Mouse (Mus musculus): ENCODE measurements around the gene Aebp2.
"Not testable (repeated sequence)": the region's sequence is repeated elsewhere in the genome, so short reads cannot be mapped to it uniquely, and the experiment has no call there.

Gene Aebp2
- long read RNA-seq, experiment 1, partial matches to known transcripts: 1 of 4 reads
- long read RNA-seq, experiment 1, other reads (novel, unspliced or antisense): 3 of 4 reads
- long read RNA-seq, experiment 2, partial matches to known transcripts: 1 of 4 reads
- long read RNA-seq, experiment 2, other reads (novel, unspliced or antisense): 3 of 4 reads

GRCm38 (mm10) chr6:140622391-140623225 is at the start of gene Aebp2:
Gene Aebp2, plus strand, starts transcription at chr6:140622663.
- intact Hi-C loops (cut with DNase I): no loop called here

- intact Hi-C loops (cut with DNase I): no loop called here
These were observed 47.5 kb upstream of the Aebp2 start for GRCm38 (mm10) chr6:140574943-140575342.

- intact Hi-C loops (cut with DNase I): no loop called here
These were observed 46.3 kb upstream of the Aebp2 start for GRCm38 (mm10) chr6:140576133-140576532.

DNA sequence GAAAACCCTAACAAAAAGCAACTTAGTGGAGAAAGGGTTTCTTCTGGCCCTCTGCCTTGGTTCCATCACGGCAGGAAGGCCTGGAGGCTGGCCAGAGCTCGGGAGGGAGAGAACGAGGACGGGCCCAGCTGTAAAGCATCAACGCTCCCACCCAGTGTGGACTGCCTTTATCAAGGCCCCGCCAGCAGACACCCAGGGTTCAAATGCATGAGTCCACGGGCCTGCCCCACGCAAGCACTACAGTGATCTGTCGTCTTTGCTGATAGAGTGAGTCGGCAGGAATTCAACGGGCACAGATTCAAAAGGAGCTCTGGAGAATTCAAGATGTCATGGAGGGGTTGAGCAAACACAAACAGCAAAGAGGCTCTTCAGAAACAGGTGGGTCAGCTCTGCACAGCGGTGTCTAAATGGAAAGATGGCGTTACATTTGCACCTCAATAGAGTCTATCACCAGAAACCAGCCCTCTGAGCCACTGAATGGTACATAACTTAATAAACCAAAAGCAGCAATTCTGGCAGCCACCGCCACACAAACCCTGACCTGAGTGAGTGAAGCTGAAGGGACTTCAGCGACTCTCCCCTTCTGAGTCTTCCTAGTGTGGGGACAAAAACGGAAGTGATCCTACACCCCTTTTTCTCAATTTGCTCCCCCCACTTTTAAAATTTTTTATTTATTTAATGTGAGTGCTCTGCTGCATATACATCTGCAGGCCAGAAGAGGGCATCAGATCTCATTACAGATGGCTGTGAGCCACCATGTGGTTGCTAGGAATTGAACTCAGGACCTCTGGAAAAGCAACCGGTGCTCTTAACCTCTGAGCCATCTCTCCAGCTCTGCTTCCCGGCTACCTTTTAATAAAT is 45.3 kb upstream of the Aebp2 start:
- intact Hi-C loops (cut with DNase I): no loop called here

- intact Hi-C loops (cut with DNase I): no loop called here
These were observed 44.7 kb upstream of the Aebp2 start for GRCm38 (mm10) chr6:140577822-140578170.

DNA sequence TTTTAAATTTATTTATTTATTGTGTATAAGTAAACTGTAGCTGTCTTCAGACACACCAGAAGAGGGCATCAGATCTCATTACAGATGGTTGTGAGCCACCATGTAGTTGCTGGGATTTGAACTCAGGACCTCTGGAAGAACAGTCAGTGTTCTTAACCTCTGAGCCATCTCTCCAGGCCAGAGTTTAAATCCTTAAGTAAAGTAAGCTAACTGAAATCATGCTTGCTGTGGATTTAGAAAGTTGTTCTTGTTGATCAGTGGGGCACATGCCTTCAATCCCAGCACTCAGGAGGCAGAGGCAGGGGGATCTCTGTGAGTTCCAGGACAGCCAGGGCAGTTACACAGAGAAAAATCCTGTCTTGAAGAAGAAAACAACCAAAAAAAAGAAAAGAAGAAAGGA is 43.5 kb upstream of the Aebp2 start:
- intact Hi-C loops (cut with DNase I): not testable (repeated sequence)

- intact Hi-C loops (cut with DNase I): no loop called here
These were observed 42.3 kb upstream of the Aebp2 start for GRCm38 (mm10) chr6:140580170-140580569.

DNA sequence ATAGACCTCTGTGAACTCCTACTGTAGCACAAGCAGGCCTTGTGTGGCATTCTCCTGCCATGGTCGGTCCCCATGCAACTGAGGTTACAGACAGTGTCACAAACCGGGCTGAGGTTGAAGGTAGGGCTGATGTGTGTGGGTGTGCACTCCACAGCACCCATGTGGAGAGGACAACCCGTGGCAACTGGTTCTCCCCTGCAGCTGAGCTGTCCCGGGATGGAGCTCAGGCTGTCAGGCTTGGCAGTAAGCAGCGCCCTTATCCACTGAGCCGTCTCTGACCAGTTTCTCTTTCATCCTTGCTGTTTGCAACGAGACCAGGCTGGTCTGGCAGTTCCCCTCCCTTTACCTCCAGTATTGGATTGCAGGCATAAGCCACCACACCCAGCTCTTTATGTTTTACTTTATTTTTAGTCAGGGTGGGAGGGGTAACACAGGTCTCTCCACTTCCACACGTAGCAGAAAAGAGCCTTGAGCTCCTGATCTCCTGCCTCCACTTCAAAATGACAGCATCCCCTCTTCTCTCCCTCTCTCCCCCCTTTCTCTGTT is 35.7 kb upstream of the Aebp2 start:
- intact Hi-C loops (cut with DNase I): no loop called here

DNA sequence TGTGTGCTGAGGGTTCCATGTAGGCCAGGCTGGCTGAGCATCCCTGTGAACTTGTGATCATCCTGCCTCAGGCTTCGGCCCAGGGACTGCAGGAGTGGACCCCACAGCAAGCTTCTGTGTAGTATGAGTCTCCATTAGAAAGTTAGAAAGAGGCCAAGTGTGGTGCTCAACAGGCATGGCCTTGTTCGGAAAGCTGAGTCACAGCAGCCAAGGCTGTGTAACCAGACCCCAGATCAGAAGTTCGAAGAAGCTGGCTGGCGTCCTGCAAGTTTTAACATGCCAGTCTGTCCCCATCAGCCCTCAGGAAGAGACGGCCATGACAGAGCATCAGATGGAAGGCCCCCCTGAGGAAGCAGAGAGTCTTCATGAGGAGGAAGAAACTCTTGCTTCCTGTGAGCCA is 31.1 kb upstream of the Aebp2 start:
- intact Hi-C loops (cut with DNase I): no loop called here

GRCm38 (mm10) chr6:140592713-140593112 is 29.8 kb upstream of the Aebp2 start:
- intact Hi-C loops (cut with DNase I): no loop called here

DNA sequence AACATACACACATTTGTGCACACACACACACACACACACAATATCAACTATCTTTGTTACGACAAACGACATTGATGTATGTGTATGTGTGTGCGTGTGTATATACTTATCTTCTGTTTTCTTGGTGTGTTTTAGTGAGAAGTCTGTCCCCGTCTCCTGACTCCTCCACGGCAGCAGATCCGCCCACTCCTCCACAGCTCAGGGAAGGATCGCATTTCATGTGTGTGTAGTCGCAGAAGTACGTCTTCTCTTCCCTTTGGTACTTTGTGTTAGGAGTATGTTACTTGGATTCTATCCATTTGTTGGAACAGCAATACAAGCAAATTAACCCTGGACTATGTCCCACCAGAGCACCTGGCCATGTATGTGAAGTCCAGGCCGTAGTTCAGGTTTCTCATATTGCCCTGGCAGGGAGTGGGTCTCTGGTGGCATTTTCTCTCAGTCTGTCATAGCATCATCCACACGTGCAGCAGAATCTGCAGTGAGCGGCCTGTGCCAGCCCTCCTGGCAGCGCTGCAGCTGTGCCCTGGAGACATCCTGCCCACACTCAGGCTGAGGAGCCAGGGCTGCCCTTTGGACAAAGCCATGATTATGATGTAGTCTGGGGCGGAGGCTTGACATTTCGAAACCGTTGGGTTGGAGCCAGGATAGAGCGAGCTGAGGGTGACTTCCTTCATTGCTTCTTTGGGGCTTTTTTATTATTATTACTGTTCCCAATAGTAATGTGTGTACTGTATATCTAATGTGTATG is 28.9 kb upstream of the Aebp2 start:
- intact Hi-C loops (cut with DNase I): no loop called here

DNA sequence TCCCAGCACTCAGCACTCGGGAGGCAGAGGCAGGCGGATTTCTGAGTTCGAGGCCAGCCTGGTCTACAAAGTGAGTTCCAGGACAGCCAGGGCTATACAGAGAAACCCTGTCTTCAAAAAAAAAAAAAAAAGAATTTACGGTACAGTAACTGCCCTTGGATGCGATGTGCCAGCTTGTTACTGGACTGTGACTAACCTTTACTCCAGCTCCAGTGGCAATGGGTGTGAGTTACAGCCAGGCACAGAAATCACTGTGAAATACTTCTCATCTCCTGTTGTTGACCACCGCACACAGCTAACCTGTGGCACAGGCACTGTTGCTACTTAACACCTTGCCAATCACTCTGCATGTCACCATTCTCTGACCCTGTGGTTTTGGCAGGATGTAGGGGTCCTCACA is 26.9 kb upstream of the Aebp2 start:
- intact Hi-C loops (cut with DNase I): not testable (repeated sequence)

- intact Hi-C loops (cut with DNase I): no loop called here
These were observed 24.8 kb upstream of the Aebp2 start for GRCm38 (mm10) chr6:140597381-140598329.

DNA sequence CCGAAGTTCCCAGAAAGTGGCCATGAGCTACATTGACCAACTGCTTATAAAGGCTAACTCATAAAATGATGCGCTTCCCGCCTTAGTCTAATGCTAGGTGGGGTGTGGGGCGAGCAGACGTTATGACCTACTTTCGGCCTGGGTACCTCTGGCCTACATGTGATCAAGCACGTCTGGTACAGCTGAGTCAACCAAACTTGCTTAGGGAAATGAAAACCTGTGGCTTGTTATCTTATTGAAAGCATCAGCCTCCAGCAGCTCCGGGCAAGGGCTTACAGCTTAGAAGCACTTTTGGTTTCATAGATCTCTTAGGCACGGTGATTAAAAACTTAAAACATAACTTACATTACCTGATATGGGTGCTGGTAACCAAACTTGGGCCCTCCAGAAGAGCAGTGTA is 23.9 kb upstream of the Aebp2 start:
- intact Hi-C loops (cut with DNase I): no loop called here

GRCm38 (mm10) chr6:140599337-140599736 is 23.1 kb upstream of the Aebp2 start:
- intact Hi-C loops (cut with DNase I): no loop called here

DNA sequence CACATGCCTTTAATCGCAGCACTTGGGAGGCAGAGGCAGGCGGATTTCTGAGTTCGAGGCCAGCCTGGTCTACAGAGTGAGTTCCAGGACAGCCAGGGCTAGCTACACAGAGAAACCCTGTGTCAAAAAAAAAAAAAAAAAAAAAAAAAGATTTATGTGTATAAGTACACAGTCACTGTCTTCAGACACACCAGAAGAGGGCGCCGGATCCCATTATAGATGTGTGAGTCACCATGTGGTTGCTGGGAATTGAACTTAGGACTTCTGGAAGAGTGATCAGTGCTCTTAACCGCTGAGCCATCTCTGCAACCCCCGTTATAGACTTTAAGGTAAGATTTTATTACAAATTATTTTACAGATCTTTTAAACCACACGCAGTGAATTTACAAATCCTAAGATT is 21.8 kb upstream of the Aebp2 start:
- intact Hi-C loops (cut with DNase I): not testable (repeated sequence)

- intact Hi-C loops (cut with DNase I): no loop called here
These were observed 21.3 kb upstream of the Aebp2 start for GRCm38 (mm10) chr6:140601175-140601574.

DNA sequence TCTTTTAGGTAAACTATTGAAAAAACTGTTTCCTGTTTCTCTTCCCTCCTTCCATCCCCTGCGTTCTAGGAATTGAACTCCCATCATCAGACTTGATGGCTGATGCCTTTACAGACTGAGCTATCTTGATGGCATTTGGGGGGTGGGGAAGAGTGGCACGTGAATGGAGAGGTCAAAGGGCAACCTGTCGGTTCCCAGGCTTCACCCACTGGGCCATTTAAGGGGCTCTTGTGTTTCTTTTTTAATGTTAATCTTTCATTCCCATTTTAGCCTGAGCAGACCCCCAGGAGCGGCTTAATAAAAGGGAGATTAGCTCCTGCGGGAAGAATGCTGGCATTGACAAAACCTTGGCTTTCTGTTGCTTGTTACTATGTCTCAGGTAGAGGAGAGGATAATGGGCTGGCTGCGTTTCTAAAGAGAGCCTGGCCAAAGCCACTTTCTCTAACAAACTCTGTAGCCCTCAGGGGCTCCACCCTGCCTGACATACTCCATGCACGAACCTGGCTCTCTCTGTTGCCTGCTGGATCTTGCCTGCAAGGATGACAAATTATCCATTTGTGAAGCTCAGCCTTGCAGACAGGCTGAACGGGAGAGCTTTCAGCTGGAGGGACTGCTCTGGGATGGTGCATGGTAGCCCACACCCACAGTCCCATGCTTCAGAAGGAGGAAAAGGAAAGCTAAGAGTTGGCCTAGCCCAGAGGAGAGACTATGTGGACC is 19.1 kb upstream of the Aebp2 start:
- intact Hi-C loops (cut with DNase I): no loop called here

DNA sequence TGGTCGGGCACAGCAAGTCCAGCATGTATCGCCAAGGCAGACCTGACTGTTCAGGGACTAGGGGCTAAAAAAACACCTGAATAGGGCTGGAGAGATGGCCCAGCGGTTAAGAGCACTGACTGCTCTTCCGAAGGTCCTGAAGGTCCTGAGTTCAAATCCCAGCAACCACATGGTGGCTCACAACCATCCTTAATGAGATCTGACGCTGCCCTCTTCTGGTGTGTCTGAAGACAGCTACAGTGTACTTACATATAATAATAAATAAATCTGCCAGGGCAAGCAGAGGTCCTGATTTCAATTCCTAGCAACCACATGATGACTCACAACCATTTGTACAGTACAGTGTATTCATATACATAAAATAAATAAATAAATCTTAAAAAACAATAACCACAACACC is 17.3 kb upstream of the Aebp2 start:
- intact Hi-C loops (cut with DNase I): not testable (repeated sequence)

All from adrenal gland (tissue).